10 mouse cellular contexts compared by ENCODE assay signal in the genomic region with DNA sequence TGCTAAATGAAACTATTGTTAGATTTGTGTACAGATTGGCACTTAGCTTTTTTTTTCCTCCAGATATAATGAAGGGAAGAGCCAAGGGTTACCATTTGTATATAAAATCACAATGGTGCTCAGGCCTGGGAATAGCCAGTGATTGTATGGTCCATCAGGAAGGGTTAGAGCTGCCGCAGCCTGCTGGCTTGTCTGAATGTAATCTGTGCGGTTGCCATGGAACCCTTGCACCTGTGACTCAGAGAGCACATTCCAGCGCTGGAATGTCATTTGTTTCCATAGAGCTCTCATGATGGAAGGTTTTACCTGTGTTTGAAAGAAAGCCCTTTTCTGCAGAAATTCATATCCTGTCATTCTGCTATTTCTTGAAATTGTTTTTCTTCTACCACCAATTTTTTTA. TPM values are rescaled to one million over a fixed set of nuclear protein-coding genes. Genes with fewer than 3 reads are reported as not detected.
A peak's percentile ranks its signal among the peaks of the same experiment; 100 is the strongest.
DNase-seq lines count a peak whose midpoint lies in the region; ATAC-seq and TF ChIP-seq lines count a peak whose summit lies in the region.
"Had no signal": no experiment of that assay in that cellular context is flagged by ENCODE, and none has a peak within 500 bp of the region (broad histone marks: within the 10 kb centered on the region; RNA-seq: fewer than 3 reads in every experiment).

No protein-coding gene starts in this region.

- no peaks in the 10 kb centered on the region for H3K27me3 ChIP-seq in intestine, embryonic 15.5 days (replicated peaks)
- H3K27me3 ChIP-seq in intestine, postnatal 0 days (replicated peaks; ENCODE audit: control insufficient read depth, insufficient read depth, low read length), result no peaks in the 10 kb centered on the region
- H3K27me3 ChIP-seq in midbrain, embryonic 14.5 days (ENCODE audit: control insufficient read depth, insufficient read depth, low read length), result no peaks in the 10 kb centered on the region

- H3K36me3 ChIP-seq in intestine, embryonic 15.5 days, result no peaks in the 10 kb centered on the region
- H3K36me3 ChIP-seq in intestine, postnatal 0 days (ENCODE audit: control insufficient read depth, insufficient read depth), result 0 out of 2 replicates have a peak, but pooled peaks cover 6% of the 10 kb centered on the region
- H3K36me3 ChIP-seq in midbrain, embryonic 14.5 days (ENCODE audit: control insufficient read depth, insufficient read depth, low read length), result 0 out of 2 replicates have a peak, but pooled peaks cover 2% of the 10 kb centered on the region

- H3K4me3 ChIP-seq in intestine, embryonic 15.5 days (replicated peaks), result no peak overlapping the region
- H3K4me3 ChIP-seq in intestine, postnatal 0 days (ENCODE audit: low read depth, low read length), result no peak overlapping the region
- H3K4me3 ChIP-seq in midbrain, embryonic 14.5 days (replicated peaks; ENCODE audit: low read depth, low read length), result no peak overlapping the region

- no peak overlapping the region for H3K4me2 ChIP-seq in intestine, embryonic 15.5 days (replicated peaks)
- no peak overlapping the region for H3K4me2 ChIP-seq in intestine, postnatal 0 days (replicated peaks; ENCODE audit: low read depth)
- H3K4me2 ChIP-seq in midbrain, embryonic 14.5 days (ENCODE audit: low read length), result no peak overlapping the region

- no peak overlapping the region for H3K27ac ChIP-seq in intestine, embryonic 15.5 days
- H3K27ac ChIP-seq in intestine, postnatal 0 days (ENCODE audit: low read depth, low read length), result no peak overlapping the region
- peak overlapping the region; percentile 28; the same call in 1 of the 2 replicates for H3K27ac ChIP-seq in midbrain, embryonic 14.5 days (replicated peaks; ENCODE audit: low read depth, low read length)

- no peak for TF ChIP-seq CTCF in intestine, postnatal 0 days (IDR thresholded peaks at IDR 0.05; ENCODE audit: low read depth)

- WGBS in intestine, embryonic 15.5 days, result 41% methylated on average over 3 of the region's 3 CpGs
- WGBS in intestine, postnatal 0 days, result 46% methylated on average over 3 of the region's 3 CpGs
- WGBS in midbrain, embryonic 14.5 days, result 31% methylated on average over 3 of the region's 3 CpGs

- no peaks in the 10 kb centered on the region for H3K4me1 ChIP-seq in intestine, embryonic 15.5 days (replicated peaks)
- H3K4me1 ChIP-seq in intestine, postnatal 0 days (replicated peaks; ENCODE audit: control insufficient read depth, insufficient read depth, low read length), result no peaks in the 10 kb centered on the region
- H3K4me1 ChIP-seq in midbrain, embryonic 14.5 days (ENCODE audit: control insufficient read depth, insufficient read depth, low read length), result no peaks in the 10 kb centered on the region

- H3K9me3 ChIP-seq in intestine, embryonic 15.5 days, result no peaks in the 10 kb centered on the region
- no peaks in the 10 kb centered on the region for H3K9me3 ChIP-seq in intestine, postnatal 0 days (ENCODE audit: control insufficient read depth)
- H3K9me3 ChIP-seq in midbrain, embryonic 14.5 days (ENCODE audit: control insufficient read depth, low read length), result no peaks in the 10 kb centered on the region

- intact Hi-C loops in left cerebral cortex, postnatal 4 days (cut with DNase I), result no loop called here

- ATAC-seq in intestine, embryonic 15.5 days, result 0 out of 2 replicates have a peak, but pooled peaks have one; percentile 23
- no peak for ATAC-seq in intestine, postnatal 0 days
- peak; percentile 67; the same call in 1 of the 2 replicates for ATAC-seq in midbrain, embryonic 14.5 days (ENCODE audit: low FRiP score, low TSS enrichment)
- no peak for ATAC-seq in megakaryocyte, adult 5-6 weeks (ENCODE audit: poor library complexity, severe bottlenecking)

- no peak overlapping the region for H3K9ac ChIP-seq in intestine, embryonic 15.5 days
- no peak overlapping the region for H3K9ac ChIP-seq in intestine, postnatal 0 days (ENCODE audit: low read depth, low read length)
- H3K9ac ChIP-seq in midbrain, embryonic 14.5 days (replicated peaks; ENCODE audit: low read length), result no peak overlapping the region

- peak; percentile 24 for DNase-seq in embryo, embryonic 11 days
- peak; percentile 14 for DNase-seq in kidney, adult 9 months
- DNase-seq in midbrain, embryonic 14.5 days, result peak; percentile 66
- no peak for DNase-seq in left cerebral cortex, postnatal 4 days
- no peak for DNase-seq in urinary bladder, postnatal 36 days (ENCODE audit: low spot score in 2 of 2)
- DNase-seq: B cell, adult 2 months; cerebellum, postnatal 36 days had no signal

RNA-seq across cellular contexts. Expression of a gene that starts 37.5 kb away (rescaled TPM):
- polyA plus RNA-seq in intestine, embryonic 15.5 days (2015; fragmentation: Nextera tagmentation; extraction: Ambion mirVana), result 15.7 and 16.9 TPM in 2 replicates
- 7.6 and 8.4 TPM in 2 replicates for polyA plus RNA-seq in intestine, postnatal 0 days (2015; fragmentation: Nextera tagmentation; extraction: Ambion mirVana)
- 29.4 and 36.8 TPM in 2 replicates for polyA plus RNA-seq in midbrain, embryonic 14.5 days (2014; fragmentation: Nextera tagmentation; extraction: Ambion mirVana)
- 20.1 and 22.2 TPM in 2 replicates for total RNA-seq in megakaryocyte, adult 5-6 weeks (2015)
- 9.8 and 12.2 TPM in 2 replicates for total RNA-seq in megakaryocyte, adult 5-6 weeks (2017)
- total RNA-seq in left cerebral cortex, postnatal 4 days (2021), result 10 to 100 TPM; 49.4 to 50.8 TPM

RNA-seq across cellular contexts. Expression of a gene that starts 57.0 kb away (rescaled TPM):
- 26.1 and 32.5 TPM in 2 replicates for polyA plus RNA-seq in intestine, embryonic 15.5 days (2015; fragmentation: Nextera tagmentation; extraction: Ambion mirVana)
- 7.5 and 8.9 TPM in 2 replicates for polyA plus RNA-seq in intestine, postnatal 0 days (2015; fragmentation: Nextera tagmentation; extraction: Ambion mirVana)
- polyA plus RNA-seq in midbrain, embryonic 14.5 days (2014; fragmentation: Nextera tagmentation; extraction: Ambion mirVana), result 36.3 and 50.4 TPM in 2 replicates
- not detected in 2 replicates for total RNA-seq in megakaryocyte, adult 5-6 weeks (2015)
- total RNA-seq in megakaryocyte, adult 5-6 weeks (2017), result not detected in 2 replicates
- 10 to 100 TPM; 52.3 to 53.1 TPM for total RNA-seq in left cerebral cortex, postnatal 4 days (2021)

Comparison
In these comparisons a context has a peak if more than half of its experiments do, and no peak if none do; other contexts are left out.
1. ATAC-seq: peak in intestine, embryonic 15.5 days (single experiment) and midbrain, embryonic 14.5 days (single experiment); none in intestine, postnatal 0 days (single experiment) and megakaryocyte, adult 5-6 weeks (single experiment).
2. DNase-seq: peak in embryo, embryonic 11 days (single experiment), kidney, adult 9 months (single experiment) and midbrain, embryonic 14.5 days (single experiment); none in left cerebral cortex, postnatal 4 days (single experiment) and urinary bladder, postnatal 36 days (0 of 2).